Mouse (Mus musculus): ENCODE results near the gene Tpm3. TPM values are rescaled to one million over a fixed set of nuclear protein-coding genes. Genes with fewer than 3 reads are reported as not detected.

Tpm3 gene
- 100 to 1,000 TPM; 808 to 885 TPM for total RNA-seq (2023)

DNA sequence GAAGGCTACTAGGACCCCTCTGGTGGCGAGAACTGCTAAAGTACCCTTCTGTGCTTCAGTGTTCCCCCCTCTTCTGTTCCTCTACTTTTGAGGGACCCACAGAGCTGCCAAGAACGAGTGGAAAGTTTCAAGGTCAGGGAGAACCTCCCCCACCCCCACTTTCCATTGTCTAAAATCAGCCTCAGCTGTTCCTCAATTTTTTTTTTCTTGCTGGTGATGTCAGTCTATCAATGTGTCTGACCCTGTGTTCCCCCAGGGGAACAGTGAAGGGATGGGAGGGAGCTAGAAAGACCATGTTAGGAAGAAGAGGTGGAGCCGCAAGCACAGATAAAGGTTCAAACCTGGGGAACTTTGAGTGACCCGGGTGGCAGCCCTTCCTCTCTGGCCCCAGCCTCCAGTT lies at the start of gene Tpm3:
Tpm3 (plus strand) TSS at position 356 of the 400 bp plus-strand sequence.

DNA sequence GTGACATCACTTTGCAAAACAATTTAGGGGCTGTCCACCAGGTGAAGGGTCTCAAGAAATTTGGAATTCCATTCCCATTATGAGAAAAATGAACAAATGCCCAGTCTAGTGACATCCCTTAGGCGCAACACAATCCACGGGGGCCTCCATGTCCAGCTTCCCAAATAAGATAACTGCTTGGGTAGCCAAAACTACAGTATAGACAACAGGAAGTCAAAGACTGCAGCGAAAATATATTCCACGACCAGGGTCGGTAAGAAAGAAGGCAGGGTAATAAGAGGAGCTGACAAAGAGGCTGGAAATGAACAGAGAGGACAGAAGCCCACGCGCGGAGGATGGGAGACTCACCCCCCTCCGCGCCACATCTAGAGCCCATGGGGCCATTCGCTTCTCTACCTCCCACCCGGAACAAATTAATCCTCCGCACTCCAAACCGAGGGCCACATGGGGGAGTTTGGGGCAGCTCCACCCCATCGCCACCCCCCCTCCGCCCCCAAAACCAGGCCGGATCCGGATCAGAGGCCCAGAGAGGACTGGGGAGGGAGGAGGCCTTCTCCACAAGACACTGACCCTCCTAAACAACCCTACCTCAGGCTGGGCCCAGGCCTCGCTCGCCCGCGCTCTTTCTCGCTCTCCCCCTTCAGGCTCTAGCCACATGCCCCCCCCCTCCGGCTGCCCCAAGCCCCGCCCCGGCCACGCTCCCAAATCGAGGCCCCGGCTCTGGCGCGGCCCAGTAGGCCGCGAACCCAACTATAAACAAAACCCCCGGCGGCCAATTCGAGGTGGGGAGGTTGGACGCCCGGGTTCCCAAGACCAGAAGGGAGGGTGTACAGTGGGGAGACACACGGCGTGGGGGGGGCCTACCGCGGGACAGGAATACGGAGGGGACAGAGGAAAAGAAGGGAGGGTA lies 20.8 kb upstream of the Tpm3 start, which contains the start of gene 4933434E20Rik:
4933434E20Rik (plus strand) TSS at position 196 of the 910 bp plus-strand sequence.

DNA sequence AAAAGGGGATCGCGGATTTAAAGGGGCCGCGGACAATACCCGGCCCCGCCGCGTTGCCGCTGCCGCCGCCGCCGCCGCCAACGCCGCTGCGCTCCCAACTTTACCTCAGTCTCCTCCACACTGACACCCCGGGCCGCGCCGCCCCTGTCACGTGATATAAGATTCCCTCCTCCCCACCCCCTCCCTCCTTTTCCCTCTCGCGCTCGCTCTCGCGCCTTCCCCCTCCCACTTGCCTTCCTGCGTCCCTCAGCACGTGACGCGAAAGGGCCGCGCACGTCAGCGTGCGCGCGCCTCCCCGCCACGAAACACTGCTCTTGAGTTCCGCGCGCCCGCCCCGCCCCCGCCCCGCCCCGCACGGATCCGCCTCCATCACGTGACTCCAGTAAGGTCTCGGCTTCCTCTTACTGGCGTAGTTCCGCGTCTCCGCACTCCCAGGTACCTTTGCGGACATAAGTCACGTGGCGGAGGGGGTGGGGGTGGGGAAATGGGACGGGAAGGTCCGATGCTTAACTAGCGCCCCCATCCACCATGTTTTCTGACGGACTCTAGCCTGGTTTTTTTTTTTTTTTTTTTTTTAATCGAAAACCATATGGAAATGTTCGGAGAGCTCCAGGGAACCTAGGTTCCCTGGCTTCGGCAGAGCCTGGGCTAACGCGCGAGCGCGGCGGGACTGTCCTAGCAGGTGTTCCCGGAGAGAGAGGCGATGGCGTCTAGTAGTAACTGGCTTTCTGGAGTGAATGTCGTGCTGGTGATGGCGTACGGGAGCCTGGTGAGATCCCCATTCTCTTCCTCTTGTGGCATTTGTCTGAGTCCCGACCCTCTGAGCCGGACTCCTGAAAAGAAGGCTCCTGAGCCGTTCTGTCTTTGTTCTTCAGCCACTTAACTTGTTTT lies 19.9 kb upstream of the Tpm3 start, which contains the start of gene Ubap2l:
Ubap2l (minus strand) TSS at position 278 of the 891 bp plus-strand sequence.

DNA sequence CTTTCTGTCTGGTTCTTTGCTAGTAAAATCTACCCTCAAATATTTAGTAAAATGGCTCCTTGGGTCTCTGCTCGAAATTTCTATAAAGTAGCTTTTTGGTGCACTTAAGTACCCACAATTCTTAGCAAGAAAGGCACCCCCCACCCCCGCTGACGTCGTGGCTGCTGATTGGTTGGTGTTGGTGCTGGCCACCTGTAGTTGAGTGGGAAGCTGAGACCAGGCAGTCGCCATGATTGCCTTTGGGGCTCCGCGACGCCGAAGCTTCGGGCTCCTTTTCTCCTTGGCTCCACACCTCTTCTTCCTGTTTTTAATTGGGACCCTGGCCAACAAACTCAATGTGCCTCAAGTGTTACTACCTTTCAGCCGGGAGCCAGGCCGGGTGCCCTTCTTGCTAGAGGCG lies 31.5 kb downstream of the Tpm3 start, which contains the start of gene Nup210l:
Nup210l (plus strand) TSS at position 195 of the 400 bp plus-strand sequence.

Other genes starting within 250 kb of the Tpm3 start
- under 1 TPM; 0.09 TPM for gene She, start 241.3 kb upstream of the Tpm3 start, total RNA-seq (2023)
- 100 to 1,000 TPM; 113 to 137 TPM for gene Il6ra, start 159.5 kb upstream of the Tpm3 start, total RNA-seq (2023)
- gene Atp8b2, start 109.1 kb upstream of the Tpm3 start, total RNA-seq (2023) = 10 to 100 TPM; 12.7 to 13.2 TPM
- gene Hax1, start 73.9 kb upstream of the Tpm3 start, total RNA-seq (2023) = 10 to 100 TPM; 37.6 to 45.4 TPM
- 10 to 100 TPM; 47.6 to 50.8 TPM for gene 4933434E20Rik, start 21.0 kb upstream of the Tpm3 start, total RNA-seq (2023)
- 100 to 1,000 TPM; 127 to 154 TPM for gene Ubap2l, start 20.0 kb upstream of the Tpm3 start, total RNA-seq (2023)
- under 1 TPM; 0.77 to 0.84 TPM for gene Nup210l, start 31.5 kb downstream of the Tpm3 start, total RNA-seq (2023)
- gene Rps27, start 141.0 kb downstream of the Tpm3 start, total RNA-seq (2023) = 1,000 to 10,000 TPM; 1,765 to 1,918 TPM
- gene Rab13, start 141.0 kb downstream of the Tpm3 start, total RNA-seq (2023) = 1 to 10 TPM; 2.3 to 3.9 TPM
- 10 to 100 TPM; 27.6 to 30.9 TPM for gene Jtb, start 158.9 kb downstream of the Tpm3 start, total RNA-seq (2023)
- not detected for gene Creb3l4, start 170.9 kb downstream of the Tpm3 start, total RNA-seq (2023)
- 10 to 100 TPM; 21.0 to 22.9 TPM for gene Slc39a1, start 175.5 kb downstream of the Tpm3 start, total RNA-seq (2023)
- gene Crtc2, start 181.5 kb downstream of the Tpm3 start, total RNA-seq (2023) = 10 to 100 TPM; 59.8 to 70.4 TPM
- gene Dennd4b, start 192.5 kb downstream of the Tpm3 start, total RNA-seq (2023) = 10 to 100 TPM; 49.7 to 67.2 TPM
- 10 to 100 TPM; 63.0 to 70.9 TPM for gene Gatad2b, start 220.5 kb downstream of the Tpm3 start, total RNA-seq (2023)

Data from neutrophil, adult 59 days (primary cell).